In the genomic region with DNA sequence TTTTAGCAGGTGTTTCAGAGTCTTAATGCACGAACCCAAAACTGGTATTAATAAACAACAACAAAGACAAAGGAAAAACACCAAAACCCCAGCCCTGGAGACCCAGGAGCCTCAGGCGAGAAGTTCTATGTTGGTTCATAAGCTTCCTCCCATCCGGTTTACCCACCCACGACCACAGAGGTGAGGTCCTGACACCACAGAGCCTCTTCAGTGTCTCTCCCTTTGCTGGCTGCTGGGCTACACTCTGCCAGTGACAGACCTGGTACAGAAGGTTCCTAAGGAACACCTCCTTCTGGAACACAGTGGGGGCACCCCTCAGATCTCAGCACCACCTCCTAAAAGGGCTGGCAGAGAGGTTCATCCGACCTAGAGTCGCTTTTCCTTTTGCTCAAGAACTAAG, we compare ENCODE assay signal across 35 mouse cellular contexts.
"Had no signal": no experiment of that assay in that cellular context is flagged by ENCODE, and none has a peak within 500 bp of the region (broad histone marks: within the 10 kb centered on the region; RNA-seq: fewer than 3 reads in every experiment).

No protein-coding gene starts in this region.

- H3K4me2 ChIP-seq: heart, embryonic 11.5 days; heart, embryonic 12.5 days; heart, embryonic 13.5 days; heart, embryonic 15.5 days; hindbrain, embryonic 12.5 days; hindbrain, embryonic 13.5 days; hindbrain, embryonic 14.5 days; hindbrain, embryonic 15.5 days; intestine, embryonic 15.5 days; kidney, embryonic 15.5 days had no signal

- H3K27me3 ChIP-seq: heart, embryonic 15.5 days; hindbrain, embryonic 15.5 days; intestine, embryonic 15.5 days; kidney, embryonic 15.5 days had no signal

- H3K36me3 ChIP-seq: heart, embryonic 10.5 days; heart, embryonic 12.5 days; heart, embryonic 13.5 days; heart, embryonic 15.5 days; hindbrain, embryonic 10.5 days; hindbrain, embryonic 12.5 days; hindbrain, embryonic 13.5 days; hindbrain, embryonic 15.5 days; intestine, embryonic 15.5 days; kidney, embryonic 15.5 days had no signal

- H3K4me3 ChIP-seq: heart, embryonic 10.5 days; heart, embryonic 12.5 days; heart, embryonic 13.5 days; heart, embryonic 15.5 days; hindbrain, embryonic 10.5 days; hindbrain, embryonic 12.5 days; hindbrain, embryonic 13.5 days; hindbrain, embryonic 15.5 days; intestine, embryonic 15.5 days; kidney, embryonic 15.5 days; layer of hippocampus, adult 2 months had no signal

- H3K4me1 ChIP-seq: heart, embryonic 10.5 days; heart, embryonic 12.5 days; heart, embryonic 13.5 days; heart, embryonic 15.5 days; intestine, embryonic 15.5 days had no signal

- H3K9ac ChIP-seq: heart, embryonic 12.5 days; heart, embryonic 13.5 days; heart, embryonic 15.5 days; hindbrain, embryonic 12.5 days; hindbrain, embryonic 13.5 days; hindbrain, embryonic 14.5 days; hindbrain, embryonic 15.5 days; intestine, embryonic 15.5 days; kidney, embryonic 15.5 days had no signal

- DNase-seq: heart, postnatal 10 days; heart, postnatal 14 days; heart, postnatal 36 days; heart, postnatal 4 days; kidney, adult 11 months; kidney, adult 18-20 months; kidney, adult 2 months; kidney, adult 8-10 months; kidney, adult 9 months; kidney, postnatal 10 days; kidney, postnatal 14 days; kidney, postnatal 25 days; kidney, postnatal 36 days; kidney, postnatal 4 days; layer of hippocampus, adult 9-11 months; layer of hippocampus, postnatal 36 days had no signal

- H3K27ac ChIP-seq: heart, embryonic 10.5 days; heart, embryonic 13.5 days; heart, embryonic 15.5 days; hindbrain, embryonic 10.5 days; hindbrain, embryonic 12.5 days; hindbrain, embryonic 13.5 days; hindbrain, embryonic 14.5 days; hindbrain, embryonic 15.5 days; hindbrain, postnatal 0 days; intestine, embryonic 15.5 days; kidney, embryonic 15.5 days; kidney, postnatal 0 days; layer of hippocampus, adult 2 months had no signal

- ATAC-seq: hindbrain, embryonic 16.5 days; hindbrain, postnatal 0 days; inflammation-experienced regulatory T-cells, adult 6 months; intestine, embryonic 15.5 days; intestine, embryonic 16.5 days; intestine, postnatal 0 days had no signal

- H3K9me3 ChIP-seq: heart, embryonic 10.5 days; heart, embryonic 12.5 days; heart, embryonic 13.5 days; heart, embryonic 15.5 days; hindbrain, embryonic 10.5 days; hindbrain, embryonic 12.5 days; hindbrain, embryonic 13.5 days; hindbrain, embryonic 15.5 days; intestine, embryonic 15.5 days; kidney, embryonic 15.5 days had no signal
